Mouse (Mus musculus): ENCODE data around the gene Lrba.

The Lrba gene

GRCm38 (mm10) chr3:86800841-86801240 is 576.4 kb downstream of the Lrba start:
- WGBS, result 57% methylated on average over 8 of the region's 8 CpGs

GRCm38 (mm10) chr3:86802825-86803224 is 578.3 kb downstream of the Lrba start:
- 65% methylated on average over 8 of the region's 8 CpGs for WGBS

GRCm38 (mm10) chr3:86804265-86804664 is 579.8 kb downstream of the Lrba start:
- WGBS, result 51% methylated on average over 9 of the region's 9 CpGs

- 66% methylated on average over 9 of the region's 9 CpGs for WGBS
Observed at GRCm38 (mm10) chr3:86806834-86807233, 582.4 kb downstream of the Lrba start.

GRCm38 (mm10) chr3:86807750-86808467 is 583.4 kb downstream of the Lrba start:
- WGBS, result 54% methylated on average over 14 of the region's 14 CpGs

GRCm38 (mm10) chr3:86809199-86809598 is 584.7 kb downstream of the Lrba start:
- WGBS, result 55% methylated on average over 9 of the region's 9 CpGs

GRCm38 (mm10) chr3:86809646-86810045 is 585.2 kb downstream of the Lrba start:
- WGBS, result 37% methylated on average over 2 of the region's 2 CpGs

GRCm38 (mm10) chr3:86810908-86811307 is 586.4 kb downstream of the Lrba start:
- 77% methylated on average over 5 of the region's 5 CpGs for WGBS

GRCm38 (mm10) chr3:86812689-86813088 is 588.2 kb downstream of the Lrba start:
- 27% methylated on average over 3 of the region's 3 CpGs for WGBS

- 73% methylated on average over 13 of the region's 13 CpGs for WGBS
Observed at GRCm38 (mm10) chr3:86818001-86818585, 593.6 kb downstream of the Lrba start.

GRCm38 (mm10) chr3:86819372-86819771 is 594.9 kb downstream of the Lrba start:
- WGBS, result 98% methylated on average over 6 of the region's 6 CpGs

- WGBS, result 85% methylated on average over 10 of the region's 10 CpGs
Observed at GRCm38 (mm10) chr3:86820344-86820743, 595.9 kb downstream of the Lrba start.

GRCm38 (mm10) chr3:86821383-86821782 is 596.9 kb downstream of the Lrba start:
- WGBS, result 59% methylated on average over 3 of the region's 3 CpGs

- WGBS, result 73% methylated on average over 3 of the region's 3 CpGs
Observed at GRCm38 (mm10) chr3:86827506-86827905, 603.0 kb downstream of the Lrba start.

GRCm38 (mm10) chr3:86832115-86832514 is 607.6 kb downstream of the Lrba start:
- 28% methylated on average over 8 of the region's 8 CpGs for WGBS
